Comparison of ENCODE assay signal across 7 mouse cellular contexts in the genomic region with DNA sequence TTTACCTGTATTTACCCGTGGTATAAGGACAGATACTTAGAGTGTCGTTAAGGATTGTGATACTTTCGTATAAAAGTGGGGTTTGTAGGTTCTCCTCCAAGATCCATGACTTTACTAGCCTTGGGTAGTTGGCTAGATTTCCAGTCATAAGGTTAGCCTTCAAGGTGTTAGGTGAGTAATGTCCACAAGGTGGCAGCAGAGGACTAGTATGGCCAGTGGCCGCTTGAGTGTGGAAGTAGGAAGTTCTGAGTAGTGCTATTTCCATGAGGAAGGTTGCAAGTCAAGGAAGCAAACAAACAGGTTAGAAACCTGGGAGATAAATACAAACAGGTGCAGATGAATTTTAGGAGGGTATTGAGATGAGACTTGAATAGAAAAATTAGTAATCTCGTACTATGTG.
DNase-seq lines count a peak whose midpoint lies in the region; ATAC-seq lines count a peak whose summit lies in the region.

No protein-coding gene starts in this region.

- H3K9ac ChIP-seq in hindbrain, embryonic 15.5 days: no peak overlapping the region

- H3K27ac ChIP-seq in hindbrain, embryonic 15.5 days (replicated peaks): no peak overlapping the region

- H3K27me3 ChIP-seq in hindbrain, embryonic 15.5 days: no peaks in the 10 kb centered on the region

- H3K4me2 ChIP-seq in hindbrain, embryonic 15.5 days: peak overlapping the region; percentile 48

- no peak overlapping the region for H3K4me3 ChIP-seq in hindbrain, embryonic 15.5 days

- ATAC-seq in hindbrain, embryonic 15.5 days (ENCODE audit: low FRiP score, low read depth): peak; percentile 75; the same call in 1 of the 2 replicates

- peaks cover 9% of the 10 kb centered on the region for H3K4me1 ChIP-seq in hindbrain, embryonic 15.5 days (replicated peaks)

- WGBS in hindbrain, embryonic 15.5 days: 8% methylated on average over 5 of the region's 5 CpGs

- H3K36me3 ChIP-seq in hindbrain, embryonic 15.5 days: no peaks in the 10 kb centered on the region

- no peaks in the 10 kb centered on the region for H3K9me3 ChIP-seq in hindbrain, embryonic 15.5 days

- DNase-seq in WW6 (ENCODE audit: low read depth, low spot score): peak; percentile 52
- DNase-seq in cerebellum, postnatal 14 days: peak; percentile 91
- DNase-seq in frontal cortex, postnatal 25 days (ENCODE audit: low spot score in 2 of 2): peak; percentile 23 to 75
- peak; percentile 32 to 82 for DNase-seq in layer of hippocampus, postnatal 25 days (ENCODE audit: extremely low spot score in 1 of 2, low spot score in 1 of 2)
- peak; percentile 87 for DNase-seq in lung, postnatal 36 days
- DNase-seq in right cerebral cortex, adult 18-20 months: peak; percentile 71
